In the genomic region with DNA sequence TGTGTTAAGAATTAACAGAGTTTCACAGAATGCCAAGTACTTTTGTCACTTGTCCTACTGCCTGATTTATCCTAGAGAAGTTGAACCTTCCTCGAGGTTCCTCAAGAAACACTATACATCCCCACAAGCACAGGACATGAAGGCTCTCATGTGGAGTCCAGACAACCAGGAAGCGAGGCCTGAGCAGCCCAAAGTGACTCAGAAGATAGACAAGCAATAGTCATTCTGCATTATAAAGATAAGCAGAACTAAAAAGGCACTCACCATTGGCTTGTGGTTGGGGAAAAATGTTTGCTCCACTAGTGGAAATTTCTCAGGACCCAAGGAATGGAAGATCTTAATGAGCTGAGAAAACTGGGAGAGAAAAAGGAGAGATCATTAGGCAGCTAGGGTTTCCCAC, we compare ENCODE assay signal across 25 mouse cellular contexts. TPM values are rescaled to one million over a fixed set of nuclear protein-coding genes. Genes with fewer than 3 reads are reported as not detected.
A peak's percentile ranks its signal among the peaks of the same experiment; 100 is the strongest.
DNase-seq lines count a peak whose midpoint lies in the region; ATAC-seq lines count a peak whose summit lies in the region.
"Had no signal": no experiment of that assay in that cellular context is flagged by ENCODE, and none has a peak within 500 bp of the region (broad histone marks: within the 10 kb centered on the region; RNA-seq: fewer than 3 reads in every experiment).

No protein-coding gene starts in this region.

- no peak overlapping the region for H3K4me3 ChIP-seq in liver, embryonic 11.5 days (ENCODE audit: low read depth, low read length)
- no peak overlapping the region for H3K4me3 ChIP-seq in liver, embryonic 15.5 days (replicated peaks)
- H3K4me3 ChIP-seq in limb, embryonic 10.5 days: no peak overlapping the region
- H3K4me3 ChIP-seq: embryonic facial prominence, embryonic 10.5 days; erythroblast, embryonic 14.5 days; forebrain, embryonic 10.5 days; forebrain, embryonic 15.5 days; heart, embryonic 15.5 days; hindbrain, embryonic 13.5 days had no signal

- H3K9ac ChIP-seq in liver, embryonic 11.5 days (ENCODE audit: low read depth, low read length): no peak overlapping the region; the same call in 1 of the 2 replicates
- H3K9ac ChIP-seq in liver, embryonic 15.5 days: no peak overlapping the region
- H3K9ac ChIP-seq: forebrain, embryonic 15.5 days; heart, embryonic 15.5 days; hindbrain, embryonic 13.5 days had no signal

- H3K27me3 ChIP-seq in liver, embryonic 11.5 days (replicated peaks; ENCODE audit: control insufficient read depth, insufficient read depth, low read length): no peaks in the 10 kb centered on the region
- H3K27me3 ChIP-seq in liver, embryonic 15.5 days: no peaks in the 10 kb centered on the region
- H3K27me3 ChIP-seq in limb, embryonic 10.5 days (ENCODE audit: low read depth, poor library complexity, severe bottlenecking): no peaks in the 10 kb centered on the region
- H3K27me3 ChIP-seq: forebrain, embryonic 15.5 days; heart, embryonic 15.5 days; hindbrain, embryonic 13.5 days; Patski had no signal

- peak overlapping the region; percentile 78 for H3K27ac ChIP-seq in liver, embryonic 11.5 days (ENCODE audit: low read depth, low read length)
- peak overlapping the region; percentile 88 for H3K27ac ChIP-seq in liver, embryonic 15.5 days (replicated peaks)
- H3K27ac ChIP-seq in limb, embryonic 10.5 days: no peak overlapping the region
- H3K27ac ChIP-seq: embryonic facial prominence, embryonic 10.5 days; forebrain, embryonic 10.5 days; forebrain, embryonic 15.5 days; heart, embryonic 15.5 days; hindbrain, embryonic 13.5 days had no signal

- no peaks in the 10 kb centered on the region for H3K9me3 ChIP-seq in liver, embryonic 11.5 days (ENCODE audit: control insufficient read depth, low read length)
- H3K9me3 ChIP-seq in liver, embryonic 15.5 days (replicated peaks): no peaks in the 10 kb centered on the region
- H3K9me3 ChIP-seq in limb, embryonic 10.5 days (replicated peaks): no peaks in the 10 kb centered on the region
- H3K9me3 ChIP-seq: embryonic facial prominence, embryonic 10.5 days; forebrain, embryonic 10.5 days; forebrain, embryonic 15.5 days; heart, embryonic 15.5 days; hindbrain, embryonic 13.5 days had no signal

- H3K4me2 ChIP-seq in liver, embryonic 11.5 days: no peak overlapping the region
- H3K4me2 ChIP-seq in liver, embryonic 15.5 days: peak overlapping the region; percentile 52; the same call in 1 of the 2 replicates
- H3K4me2 ChIP-seq: forebrain, embryonic 15.5 days; heart, embryonic 11.5 days; heart, embryonic 15.5 days; hindbrain, embryonic 13.5 days had no signal

- DNase-seq in kidney, adult 9 months: peak; percentile 44
- DNase-seq in kidney, adult 11 months: no peak
- DNase-seq in liver, embryonic 11.5 days (ENCODE audit: low spot score): no peak
- DNase-seq in embryo, embryonic 10 days (ENCODE audit: low spot score): no peak
- DNase-seq in limb, embryonic 10.5 days (ENCODE audit: low spot score): no peak
- no peak for DNase-seq in adrenal gland, adult 18-20 months (ENCODE audit: low spot score in 2 of 2)
- DNase-seq: adrenal gland, adult 2 months; adrenal gland, postnatal 25 days; cerebellum, adult 11-12 months; cerebellum, adult 9-10 months; cerebellum, postnatal 36 days; gastrocnemius, postnatal 36 days; heart, adult 18-20 months; heart, postnatal 14 days had no signal

- 43% methylated on average over 2 of the region's 2 CpGs for WGBS in liver, embryonic 11.5 days
- 11% methylated on average over 2 of the region's 2 CpGs for WGBS in liver, embryonic 15.5 days (ENCODE audit: insufficient replicate concordance)
- 91% methylated on average over 2 of the region's 2 CpGs for WGBS in limb, embryonic 10.5 days

- H3K4me1 ChIP-seq in liver, embryonic 11.5 days (replicated peaks; ENCODE audit: control insufficient read depth, insufficient read depth, low read length): peaks cover 19% of the 10 kb centered on the region
- H3K4me1 ChIP-seq in liver, embryonic 15.5 days (replicated peaks): peaks cover 57% of the 10 kb centered on the region
- no peaks in the 10 kb centered on the region for H3K4me1 ChIP-seq in limb, embryonic 10.5 days
- H3K4me1 ChIP-seq: forebrain, embryonic 10.5 days; forebrain, embryonic 15.5 days; hindbrain, embryonic 13.5 days had no signal

- peak; percentile 62 for ATAC-seq in liver, embryonic 11.5 days (replicated peaks; ENCODE audit: low FRiP score)
- ATAC-seq in liver, embryonic 15.5 days (ENCODE audit: insufficient read depth): peak; percentile 53
- ATAC-seq in megakaryocyte-erythroid progenitor cell, adult 5-6 weeks (replicated peaks; ENCODE audit: low FRiP score, low TSS enrichment, poor library complexity, severe bottlenecking): 0 out of 2 replicates have a peak, but pooled peaks have one; percentile 50
- ATAC-seq: activated CD4-positive, CD25-positive, alpha-beta regulatory T cell, adult 4 months; forebrain, embryonic 15.5 days; Patski had no signal

- H3K36me3 ChIP-seq in liver, embryonic 11.5 days (ENCODE audit: control insufficient read depth, insufficient read depth, low read length): no peaks in the 10 kb centered on the region
- H3K36me3 ChIP-seq in liver, embryonic 15.5 days (replicated peaks): no peaks in the 10 kb centered on the region
- H3K36me3 ChIP-seq in limb, embryonic 10.5 days: peaks cover 22% of the 10 kb centered on the region
- H3K36me3 ChIP-seq: forebrain, embryonic 15.5 days had no signal

RNA-seq across cellular contexts. Expression of a gene that starts 51.1 kb away (rescaled TPM):
- 32.3 and 33.2 TPM in 2 replicates for polyA plus RNA-seq in liver, embryonic 11.5 days (2014; fragmentation: Nextera tagmentation; extraction: Ambion mirVana)
- polyA plus RNA-seq in liver, embryonic 15.5 days (2015; fragmentation: Nextera tagmentation; extraction: Ambion mirVana): 6.3 and 6.7 TPM in 2 replicates
- total RNA-seq in megakaryocyte-erythroid progenitor cell, adult 5-6 weeks (2014; fragmentation: Nextera tagmentation): 1.6 TPM in 1 of 2 replicates, not detected in the other
- 2.4 and 2.7 TPM in 2 replicates for total RNA-seq in megakaryocyte-erythroid progenitor cell, adult 5-6 weeks (2017)
- 28.9 and 43.5 TPM in 2 replicates for polyA plus RNA-seq in limb, embryonic 10.5 days (2016; fragmentation: Nextera tagmentation; extraction: Ambion mirVana)
- 100 to 1,000 TPM; 511 to 546 TPM for total RNA-seq in adrenal gland, adult 18-20 months (2021)
- polyA plus RNA-seq: activated CD4-positive, CD25-positive, alpha-beta regulatory T cell, adult 4 months had no signal
